Mouse (Mus musculus) E14TG2a.4 (cell line): ENCODE measurements around the gene Dhrs3.

Experiments used
- CTCF ChIP-seq: conservative IDR thresholded peaks from 2 replicates; pipeline ENCODE4 v1.5.1; 2014; ENCODE audit warnings: low read length
- NANOG ChIP-seq: IDR thresholded peaks from 2 replicates; pipeline ENCODE4 v1.6.1; 2014; ENCODE audit warnings: borderline replicate concordance, low read length, mixed read lengths

DNA sequence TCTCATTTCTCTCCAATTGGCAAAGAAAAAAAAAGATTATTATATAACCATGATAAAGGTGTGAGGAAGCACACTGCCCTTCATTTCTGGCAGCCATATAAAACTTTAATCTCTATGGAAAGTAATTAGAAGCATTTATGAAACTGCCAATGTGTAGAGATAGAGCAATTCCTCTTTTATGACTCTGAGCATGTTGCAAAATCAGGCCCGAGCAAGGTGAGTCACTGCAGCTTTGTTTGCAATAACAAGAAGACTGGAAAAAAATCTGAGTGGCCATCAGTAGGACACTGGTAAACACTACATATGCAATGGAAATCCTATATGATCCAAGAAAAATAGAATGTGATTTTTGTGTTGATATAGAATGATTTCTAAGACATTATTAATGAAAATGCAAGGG lies 63.2 kb downstream of the Dhrs3 start:
- TF ChIP-seq CTCF (no peak), NANOG (no peak)
